Mouse (Mus musculus): ENCODE results near the gene Fuom. TPM values are rescaled to one million over a fixed set of nuclear protein-coding genes. Genes with fewer than 3 reads are reported as not detected.

Gene Fuom
- 41.2 and 46.1 TPM in 2 replicates for polyA plus RNA-seq (2012; rRNA removed)

DNA sequence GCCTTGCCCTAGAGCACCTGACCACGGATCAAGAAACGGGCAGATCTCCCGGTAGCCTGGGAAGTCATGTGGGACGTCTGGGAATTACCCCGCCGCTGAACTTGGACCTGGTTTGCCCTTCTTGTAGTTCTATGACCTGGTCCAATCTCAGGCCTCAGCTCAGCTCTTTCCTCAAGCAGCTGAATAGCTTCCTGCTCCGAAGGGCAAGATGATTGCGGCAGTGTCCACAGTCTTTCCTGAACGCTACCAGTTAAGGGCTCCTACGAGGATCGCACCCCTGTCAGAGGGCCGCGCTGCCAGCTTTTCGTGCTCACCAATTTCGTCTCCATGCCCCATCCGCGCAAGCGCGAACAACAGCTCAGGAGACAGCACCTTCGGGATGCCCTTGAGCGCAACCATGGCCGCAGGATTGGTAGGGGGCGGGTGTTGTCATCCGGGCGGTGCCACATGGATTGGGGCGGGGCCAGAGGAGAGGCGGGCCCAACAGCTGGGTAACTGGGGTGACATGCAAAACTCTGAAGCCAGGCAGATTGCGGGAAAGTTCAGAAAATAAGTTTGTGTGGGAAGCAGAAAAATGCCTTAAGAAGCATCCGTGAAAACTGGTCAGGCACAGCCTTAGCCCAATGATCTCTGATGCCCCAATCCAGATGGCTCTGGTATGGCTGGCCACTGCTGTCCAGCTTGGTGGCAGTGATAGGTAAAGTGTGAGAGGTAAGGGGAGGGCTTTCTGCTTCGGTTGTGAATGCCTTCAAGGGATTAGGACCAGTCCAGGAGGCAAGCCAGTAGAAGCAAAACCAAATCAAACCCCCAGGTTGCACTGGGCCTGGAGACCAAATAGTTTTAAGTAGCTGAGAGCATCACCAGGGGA, at the start of gene Fuom:
TSS of gene Fuom (minus strand) at position 449 of the 868 bp plus-strand sequence.

DNA sequence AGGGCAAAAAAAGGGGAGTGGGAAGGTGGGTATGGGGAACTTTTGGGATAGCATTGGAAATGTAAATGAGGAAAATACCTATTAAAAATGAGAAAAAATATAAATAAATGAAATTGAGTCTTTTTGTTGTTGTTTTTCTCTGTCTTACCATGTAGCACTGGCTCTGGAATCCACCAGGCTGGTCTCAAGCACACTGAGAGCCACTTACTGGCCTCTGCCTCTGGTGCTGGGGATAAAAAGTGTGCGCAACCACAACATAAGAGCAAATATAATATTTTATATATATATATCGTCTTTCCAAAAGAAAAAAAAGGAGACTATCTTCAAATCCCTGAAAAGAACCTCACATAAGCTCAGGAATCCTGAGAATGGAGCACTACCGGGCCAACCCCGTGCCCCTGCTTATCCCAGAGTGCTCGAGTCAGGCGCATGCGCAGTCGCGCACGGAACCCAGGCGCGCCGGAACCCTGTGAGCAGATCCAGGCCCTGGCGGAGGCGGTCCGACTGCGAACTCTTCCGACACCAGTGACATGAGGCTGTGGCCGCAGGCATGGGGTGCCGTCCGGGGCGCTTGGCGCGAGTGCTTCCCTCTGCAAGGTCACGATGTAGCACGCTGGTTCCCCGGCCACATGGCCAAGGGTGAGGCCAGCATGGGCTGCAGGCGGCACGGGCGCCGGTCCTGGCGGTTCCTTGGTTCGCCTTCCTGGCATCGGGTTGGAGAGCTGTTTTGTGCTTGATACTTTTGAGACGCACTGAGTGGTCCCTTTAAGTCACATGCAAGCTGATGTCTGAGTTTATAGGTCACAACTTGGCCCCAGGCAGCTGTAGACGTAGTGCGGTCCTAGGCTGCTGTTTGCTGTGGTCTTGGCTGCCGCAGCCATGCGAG, 35.1 kb upstream of the Fuom start, which contains the start of gene Mtg1:
TSS of gene Mtg1 (plus strand) at position 430 of the 886 bp plus-strand sequence.

DNA sequence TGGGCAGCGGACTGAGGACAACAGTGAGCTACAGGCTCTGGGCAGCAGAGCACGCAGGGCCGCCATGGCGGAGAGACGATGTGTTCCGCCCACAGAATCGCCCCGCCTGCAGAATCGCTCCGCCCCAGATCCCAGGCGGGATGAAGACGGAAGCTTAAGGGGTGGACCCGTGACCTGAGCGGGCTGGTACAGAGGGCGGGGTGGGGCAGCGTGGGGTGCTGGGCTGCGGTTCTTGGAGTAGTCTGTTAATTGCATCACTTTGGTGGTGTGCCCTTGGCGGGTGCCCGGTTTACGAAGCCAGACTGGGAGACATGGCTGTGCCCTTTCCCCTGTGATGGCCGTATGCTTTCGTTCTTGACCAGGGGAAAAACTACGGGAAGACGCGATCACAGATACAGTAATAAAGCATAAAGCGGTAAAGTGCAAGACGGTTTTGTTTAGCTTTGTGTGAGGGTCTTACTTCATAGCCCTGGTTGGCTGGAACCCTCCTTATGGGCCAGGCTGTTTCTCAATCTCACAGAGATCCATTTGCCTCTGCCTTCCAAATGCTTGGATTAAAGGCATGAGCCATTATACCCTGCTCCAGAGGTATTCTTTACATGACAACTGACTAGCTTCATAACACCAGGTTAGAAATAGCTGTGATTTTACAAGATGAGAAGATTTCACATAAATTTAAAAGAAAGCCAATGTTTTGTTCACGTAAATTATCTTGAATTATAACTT, 14.3 kb upstream of the Fuom start, which contains the start of gene Echs1:
TSS of gene Echs1 (minus strand) at position 148 of the 726 bp plus-strand sequence.

DNA sequence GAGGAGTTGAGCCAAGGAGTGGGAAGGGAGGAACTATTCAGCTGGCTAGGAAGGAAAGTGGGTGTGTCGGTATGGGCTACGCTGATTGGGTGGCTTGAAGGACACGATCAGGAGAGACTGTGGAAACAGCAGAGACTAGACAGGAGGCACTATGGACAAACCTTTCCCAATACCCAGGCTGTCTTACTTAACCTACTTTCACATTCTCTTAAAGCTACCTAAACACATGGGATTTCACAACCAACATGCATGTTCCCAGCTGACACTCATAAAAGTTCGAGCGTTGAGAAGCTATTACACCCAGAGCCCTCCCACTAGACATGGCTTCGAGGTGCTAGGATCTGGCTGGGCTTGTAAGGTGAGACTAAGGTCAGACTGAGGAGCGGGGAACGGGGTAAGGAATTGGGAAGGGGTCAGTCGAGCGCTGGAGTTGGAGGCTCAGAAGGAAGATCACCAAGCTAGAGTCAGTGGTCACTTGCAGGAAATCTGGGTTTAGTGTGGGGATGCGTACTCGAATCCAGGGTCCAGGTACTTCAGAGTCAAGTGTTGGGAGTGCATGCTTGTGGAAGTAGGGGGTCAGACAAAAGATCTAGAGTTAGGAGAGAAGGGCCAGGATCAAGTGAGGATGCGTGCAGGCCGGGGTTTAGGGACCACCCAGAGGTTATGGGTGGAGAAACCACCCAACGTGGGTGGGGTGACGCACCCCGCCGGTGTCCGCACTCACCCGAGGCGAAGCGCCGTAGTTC, 13.5 kb upstream of the Fuom start, which contains the start of gene Paox:
TSS of gene Paox (plus strand) at position 217 of the 746 bp plus-strand sequence.

DNA sequence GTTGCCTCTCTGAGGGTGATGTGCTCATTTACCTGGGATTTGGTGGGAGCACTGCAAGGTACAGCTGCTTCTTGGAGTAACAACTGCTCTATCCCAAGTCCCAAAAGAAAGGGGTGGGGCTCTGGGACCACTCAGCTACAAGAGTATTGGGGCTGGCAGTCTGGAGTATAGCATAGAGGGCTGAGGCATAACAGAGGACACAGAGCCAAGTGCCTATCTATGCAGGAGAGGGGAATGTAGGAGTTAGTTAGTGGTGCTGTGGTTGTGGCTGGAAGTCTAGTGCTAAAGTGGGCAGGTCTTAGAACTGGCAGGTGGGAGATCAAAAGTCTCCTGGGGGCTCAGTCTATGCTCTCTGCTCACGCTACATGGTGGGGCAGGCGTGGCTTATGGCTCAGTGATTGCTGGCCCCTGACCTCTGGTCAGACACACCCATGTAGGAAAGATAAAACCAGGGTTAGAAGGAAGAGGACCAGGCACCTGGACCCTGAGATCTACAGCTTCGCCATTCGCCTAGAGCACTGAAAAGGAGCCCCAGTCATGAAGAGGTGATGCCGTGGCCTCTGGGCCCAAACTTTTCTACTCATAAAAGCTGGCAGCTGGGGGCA, 9.2 kb downstream of the Fuom start, which contains the start of gene Prap1:
TSS of gene Prap1 (plus strand) at position 472 of the 605 bp plus-strand sequence.

DNA sequence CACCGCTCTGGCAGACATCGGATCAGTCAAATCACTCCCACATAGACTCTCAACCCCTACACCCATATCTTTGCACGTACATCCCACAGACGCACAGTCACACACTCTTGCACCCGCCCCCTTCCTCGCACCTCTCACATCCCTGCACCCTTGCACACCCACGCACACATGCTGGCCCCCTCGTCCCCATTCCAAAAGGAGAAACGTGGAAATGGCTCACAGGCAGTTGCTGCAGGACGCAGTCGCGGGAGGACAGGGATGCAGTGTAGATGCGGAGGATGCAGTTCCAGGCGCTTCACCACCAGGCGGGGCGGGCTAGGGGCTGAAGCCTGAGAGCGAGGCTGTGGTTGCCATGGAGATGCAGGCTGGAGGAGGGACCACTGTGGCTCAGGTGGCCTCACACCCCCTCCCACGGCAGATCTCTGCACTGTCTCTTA, 20.0 kb downstream of the Fuom start, which contains the start of gene Caly:
TSS of gene Caly (minus strand) at position 307 of the 437 bp plus-strand sequence.

DNA sequence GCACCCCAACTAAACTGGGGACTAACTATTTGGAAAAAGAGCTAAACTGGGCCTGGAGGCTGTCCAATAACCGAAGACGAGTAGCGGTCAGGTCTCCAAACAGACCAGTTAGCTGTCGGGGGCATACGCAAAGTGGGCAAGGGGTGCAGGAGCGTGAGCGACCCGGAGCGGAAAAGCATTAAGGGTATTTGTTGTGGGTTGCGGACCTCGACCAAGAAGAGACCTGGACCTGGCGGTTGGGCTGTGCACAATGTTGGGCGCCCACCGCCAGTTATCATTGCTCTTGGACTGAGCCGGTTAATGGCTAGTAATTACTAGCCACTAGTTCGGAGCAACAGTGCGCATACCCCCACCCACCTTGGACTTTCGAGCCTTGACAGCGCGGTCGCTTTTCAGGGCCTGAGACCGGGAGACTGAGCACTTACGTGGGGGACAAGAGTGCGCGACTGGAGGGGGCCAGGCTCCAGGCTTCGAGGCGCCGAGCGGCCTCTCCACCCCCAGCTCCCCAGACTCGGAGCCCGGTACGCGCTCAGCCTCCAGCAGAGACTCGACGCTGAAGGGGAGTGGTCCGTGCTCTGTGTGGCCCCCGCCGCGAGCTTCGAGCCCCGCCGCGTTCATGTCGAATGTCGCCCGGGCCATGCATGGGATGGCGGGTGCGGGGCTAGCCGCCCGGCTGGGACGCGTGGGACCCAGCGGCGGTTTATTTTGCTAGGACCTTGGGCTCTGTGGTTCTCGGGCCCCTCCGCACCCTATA, 53.7 kb downstream of the Fuom start, which contains the start of gene Msx3:
TSS of gene Msx3 (minus strand) at position 729 of the 754 bp plus-strand sequence.

Other genes starting within 250 kb of the Fuom start
- 0.01 TPM in 1 of 2 replicates, not detected in the other for gene Kndc1, start 207.7 kb downstream of the Fuom start, polyA plus RNA-seq (2012; rRNA removed)
- not detected in 2 replicates for gene Utf1, start 158.7 kb downstream of the Fuom start, polyA plus RNA-seq (2012; rRNA removed)
- gene 6430531B16Rik, start 123.7 kb downstream of the Fuom start, polyA plus RNA-seq (2012; rRNA removed): 0.02 and 0.03 TPM in 2 replicates
- gene Adam8, start 109.9 kb downstream of the Fuom start, polyA plus RNA-seq (2012; rRNA removed): 4.0 and 5.6 TPM in 2 replicates
- gene Zfp511, start 66.0 kb downstream of the Fuom start, polyA plus RNA-seq (2012; rRNA removed): 23.0 and 29.2 TPM in 2 replicates
- 12.7 and 13.4 TPM in 2 replicates for gene Tubgcp2, start 65.8 kb downstream of the Fuom start, polyA plus RNA-seq (2012; rRNA removed)
- not detected in 2 replicates for gene Msx3, start 53.4 kb downstream of the Fuom start, polyA plus RNA-seq (2012; rRNA removed)
- gene Caly, start 19.9 kb downstream of the Fuom start, polyA plus RNA-seq (2012; rRNA removed): 0.10 and 0.16 TPM in 2 replicates
- gene Prap1, start 9.0 kb downstream of the Fuom start, polyA plus RNA-seq (2012; rRNA removed): 0.13 and 2.6 TPM in 2 replicates
- 23.8 and 27.8 TPM in 2 replicates for gene Paox, start 13.4 kb upstream of the Fuom start, polyA plus RNA-seq (2012; rRNA removed)
- gene Echs1, start 14.0 kb upstream of the Fuom start, polyA plus RNA-seq (2012; rRNA removed): 112 and 123 TPM in 2 replicates
- gene Mtg1, start 35.1 kb upstream of the Fuom start, polyA plus RNA-seq (2012; rRNA removed): 15.7 and 16.2 TPM in 2 replicates
- 0.01 and 0.04 TPM in 2 replicates for gene Sprn, start 52.4 kb upstream of the Fuom start, polyA plus RNA-seq (2012; rRNA removed)
- not detected in 2 replicates for gene Olfr522, start 62.3 kb upstream of the Fuom start, polyA plus RNA-seq (2012; rRNA removed)
- gene Olfr523, start 70.8 kb upstream of the Fuom start, polyA plus RNA-seq (2012; rRNA removed): not detected in 2 replicates
- not detected in 2 replicates for gene Olfr524, start 103.5 kb upstream of the Fuom start, polyA plus RNA-seq (2012; rRNA removed)
- gene Cd163l1, start 115.8 kb upstream of the Fuom start, polyA plus RNA-seq (2012; rRNA removed): 0.05 and 0.06 TPM in 2 replicates
- 0.01 TPM in 1 of 2 replicates, not detected in the other for gene 5830411N06Rik, start 144.8 kb upstream of the Fuom start, polyA plus RNA-seq (2012; rRNA removed)
- not detected in 2 replicates for gene Olfr525, start 218.4 kb upstream of the Fuom start, polyA plus RNA-seq (2012; rRNA removed)
- not detected in 2 replicates for gene Olfr527, start 231.6 kb upstream of the Fuom start, polyA plus RNA-seq (2012; rRNA removed)

All from liver, embryonic 18 days (tissue).